Mouse (Mus musculus) layer of hippocampus, postnatal 14 days (tissue): ENCODE data around the gene Acox1. TPM values are rescaled to one million over a fixed set of nuclear protein-coding genes. Genes with fewer than 3 reads are reported as not detected.

Experiments used
- DNase-seq, 2 experiments: peaks; one replicate each; pipeline ENCODE4 v3.0.0; 2021 to 2022; ENCODE audit warnings: low spot score in 2 of 2, mixed read lengths in 1 of 2
- long read RNA-seq, 2 experiments: library from polyadenylated mRNA; stranded (forward); transcript quantifications; one replicate each; pipeline ENCODE4 v2.0.0; 2021
- total RNA-seq, 2 experiments: library from RNA; stranded (reverse); gene quantifications; 2 replicates each; pipeline ENCODE4 v1.2.3; 2021

The Acox1 gene
- total RNA-seq, result 100 to 1,000 TPM; 123 to 125 TPM
- long read RNA-seq, experiment 1, transcript Acox1-201 (14 exons, 3,987 nt), result major isoform, 66 of 88 reads
- long read RNA-seq, experiment 1, partial matches to known transcripts, result 10 of 88 reads
- long read RNA-seq, experiment 1, other reads (novel, unspliced or antisense), result 12 of 88 reads
- long read RNA-seq, experiment 2, transcript Acox1-201 (14 exons, 3,987 nt), result major isoform, 80 of 110 reads
- long read RNA-seq, experiment 2, partial matches to known transcripts, result 12 of 110 reads
- long read RNA-seq, experiment 2, other reads (novel, unspliced or antisense), result 18 of 110 reads

DNA sequence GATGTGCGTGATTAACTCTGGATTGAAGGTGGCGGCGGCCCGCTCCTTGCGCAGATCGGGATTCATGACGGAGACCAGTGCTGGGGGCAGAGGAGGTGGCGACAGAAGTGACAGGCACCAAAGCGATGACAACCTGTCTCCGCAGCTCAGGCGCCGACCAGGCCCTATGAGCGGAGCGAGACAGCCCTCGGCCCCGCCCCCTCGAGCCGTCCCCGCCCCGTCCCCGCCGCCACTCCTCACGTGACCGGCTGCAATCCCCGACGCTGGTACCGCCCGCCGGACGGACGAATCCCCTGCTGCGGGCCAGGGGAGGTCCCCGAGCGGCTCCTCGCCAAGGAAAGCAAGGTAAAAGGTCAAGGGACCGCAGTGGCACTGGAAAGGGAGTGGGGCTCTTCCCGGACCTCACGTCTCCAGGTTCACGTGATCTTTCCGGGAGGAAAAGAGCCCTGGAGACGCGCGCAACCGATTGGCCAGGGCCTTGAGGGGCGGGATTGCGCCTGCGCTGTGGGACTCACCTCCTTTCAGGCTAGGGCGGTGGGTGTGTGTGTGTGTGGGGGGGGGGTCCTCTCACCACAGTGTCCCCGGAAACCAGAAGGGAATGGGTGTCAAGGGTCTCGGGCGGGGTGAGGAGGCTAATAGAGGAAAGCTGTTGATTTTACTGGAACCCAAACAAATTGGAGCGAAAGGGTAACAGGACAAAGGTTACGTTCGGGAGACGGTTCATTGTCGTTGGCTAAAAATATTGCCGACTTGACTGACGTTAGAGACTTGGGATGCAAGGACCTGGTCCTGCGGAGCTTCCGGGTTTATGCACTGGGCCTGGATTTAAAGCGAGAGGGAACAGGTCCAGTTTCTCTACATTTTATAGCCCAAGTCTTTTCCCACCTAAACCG is at the start of gene Acox1, which contains the start of gene Ten1:
Acox1 (minus strand) TSS at position 407 of the 893 bp plus-strand sequence.
Ten1 (plus strand) TSS at position 217 of the 893 bp plus-strand sequence.
- peak; percentile 96 to 99 for DNase-seq

GRCm38 (mm10) chr11:116247502-116248222 is 48.8 kb upstream of the Acox1 start:
- no peak for DNase-seq

DNA sequence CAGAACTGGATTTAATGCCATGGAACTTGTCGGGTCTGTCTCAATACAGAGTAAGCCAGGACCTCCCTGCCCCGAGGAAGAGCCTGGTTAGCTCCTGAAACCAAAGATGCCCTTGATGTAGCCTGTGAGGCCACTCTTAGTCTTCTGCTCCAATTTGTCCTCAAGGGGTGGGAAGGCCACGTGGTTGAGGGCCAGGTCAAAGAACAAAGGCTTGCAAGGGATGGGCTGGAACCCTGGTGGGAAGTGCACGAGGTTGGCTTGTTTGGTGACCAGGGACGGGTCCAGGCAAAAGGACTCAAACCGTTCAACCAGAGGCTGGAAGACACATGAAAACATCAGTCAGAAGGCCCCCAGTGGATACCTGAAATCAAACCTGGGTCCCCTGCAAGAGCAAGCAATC is 46.8 kb upstream of the Acox1 start:
- DNase-seq, result no peak

DNA sequence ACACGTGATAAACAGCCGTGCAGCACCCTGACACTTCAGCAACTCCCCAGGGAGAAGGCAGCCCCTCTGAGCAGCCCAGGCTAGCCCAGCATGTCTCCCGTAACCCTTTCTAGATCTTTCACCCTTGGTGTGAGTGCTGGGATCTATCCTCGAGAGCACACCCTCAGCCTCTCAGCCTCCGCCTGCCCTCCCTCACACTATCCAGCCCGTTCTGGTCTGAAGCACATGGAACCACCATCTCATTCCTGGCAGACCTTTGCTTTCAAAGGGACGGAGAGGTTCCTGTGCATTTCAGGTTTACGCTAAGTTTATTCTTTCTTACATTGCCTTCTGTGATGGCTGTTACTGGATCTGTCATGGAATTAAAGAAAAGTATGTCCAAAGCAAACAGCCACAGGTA is 45.7 kb upstream of the Acox1 start:
- no peak for DNase-seq

DNA sequence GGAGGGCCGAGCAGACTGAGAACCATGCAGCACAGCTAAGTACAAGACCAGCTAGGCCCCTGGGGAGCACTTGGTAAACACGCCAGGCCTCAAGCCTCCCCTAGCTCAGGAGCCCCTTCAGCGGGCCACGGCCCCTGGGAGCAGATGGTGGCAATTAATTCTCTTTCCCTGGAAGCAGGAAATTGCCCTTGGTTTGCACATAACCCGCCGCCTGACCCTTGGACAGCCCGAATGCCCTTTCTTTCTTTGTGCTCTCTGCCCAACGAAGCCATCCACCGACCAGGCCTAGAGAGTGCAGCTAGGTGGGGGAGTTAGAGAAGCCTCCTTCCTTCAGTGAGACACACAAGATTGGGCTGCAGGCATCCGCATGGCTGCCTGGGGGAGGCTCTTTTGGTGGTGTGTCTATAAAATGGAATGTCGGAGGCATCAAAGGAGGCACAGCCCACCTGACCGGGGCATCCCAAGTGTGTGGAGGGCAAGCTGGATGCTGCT is 42.9 kb upstream of the Acox1 start:
- DNase-seq, result no peak

DNA sequence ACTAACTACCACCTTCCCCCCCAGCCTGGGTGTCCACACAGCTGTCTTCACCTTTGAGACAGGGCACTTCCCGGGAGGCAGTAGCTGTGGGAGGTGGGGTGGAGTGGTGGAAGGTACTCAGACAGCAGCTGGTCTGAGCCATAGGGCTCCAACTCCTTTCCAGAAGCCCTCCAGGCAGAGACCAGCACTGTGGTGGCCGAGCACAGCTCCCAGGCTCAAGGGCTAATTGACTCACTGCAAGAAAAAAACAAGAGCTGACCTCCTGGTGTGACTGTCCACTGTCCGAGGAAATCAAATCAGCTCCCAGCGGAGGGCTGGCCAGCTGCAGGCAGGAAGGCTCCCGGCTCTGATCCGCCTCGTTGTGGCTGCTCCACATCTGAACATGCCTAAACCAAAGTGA is 41.0 kb upstream of the Acox1 start:
- DNase-seq, result no peak

DNA sequence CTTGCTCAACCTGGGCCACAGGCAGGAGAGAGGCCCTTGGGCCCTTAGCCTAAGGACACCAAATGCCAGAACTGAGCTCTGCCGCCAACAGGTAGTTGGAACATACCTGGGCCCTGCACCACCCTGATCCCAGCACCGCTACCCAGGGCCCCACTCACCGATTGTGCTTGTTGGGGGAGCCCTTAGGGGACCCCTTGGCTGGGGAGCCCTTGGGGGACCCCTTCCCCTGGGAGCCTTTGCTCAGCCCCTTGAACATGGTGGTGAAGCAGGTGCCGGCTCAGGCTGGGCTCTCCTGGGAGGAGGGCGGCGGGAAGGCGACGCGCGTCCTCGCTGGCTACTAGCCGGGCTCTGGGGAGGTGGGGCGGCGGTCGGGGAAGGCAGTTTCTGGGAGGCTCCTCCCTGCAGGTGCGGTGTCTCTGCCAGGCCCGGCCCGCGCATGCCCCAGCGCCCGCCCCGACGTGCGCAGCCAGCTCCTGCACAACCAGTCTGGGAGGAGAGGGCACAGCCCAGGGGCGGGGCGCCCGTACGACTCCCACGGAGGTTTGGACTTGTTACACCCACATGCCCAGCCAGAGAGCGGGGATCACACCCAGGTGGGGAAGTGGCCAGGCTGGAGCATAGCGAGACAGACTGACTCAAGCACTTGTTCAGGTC is 39.0 kb upstream of the Acox1 start, which contains the start of gene Evpl:
Evpl (minus strand) TSS at position 336 of the 654 bp plus-strand sequence.
- DNase-seq, result no peak

- no peak for DNase-seq
Observed at GRCm38 (mm10) chr11:116234901-116235300, 36.1 kb upstream of the Acox1 start.

- no peak for DNase-seq
Observed at GRCm38 (mm10) chr11:116232427-116232826, 33.6 kb upstream of the Acox1 start.

GRCm38 (mm10) chr11:116228699-116229098 is 29.9 kb upstream of the Acox1 start:
- DNase-seq, result no peak

- DNase-seq, result peak; percentile 51 to 68
Observed at GRCm38 (mm10) chr11:116226414-116226813, 27.6 kb upstream of the Acox1 start.

DNA sequence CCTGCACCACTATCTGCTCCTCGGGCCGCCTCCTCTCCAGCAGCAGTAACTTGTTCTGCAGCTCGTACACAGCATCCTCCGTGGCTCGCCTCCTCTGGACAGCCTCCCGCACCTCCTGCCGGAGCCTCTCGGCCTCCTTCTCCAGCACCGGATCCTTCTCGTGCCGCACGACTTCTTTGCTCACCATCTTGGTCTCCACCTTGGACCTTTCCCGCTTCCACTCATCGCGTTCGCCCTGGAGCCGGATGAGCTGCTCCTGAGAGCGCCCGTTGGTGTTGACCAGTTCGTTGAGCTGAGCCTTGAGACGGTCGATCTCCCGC is 23.9 kb upstream of the Acox1 start:
- DNase-seq, result no peak

- DNase-seq, result no peak
Observed at GRCm38 (mm10) chr11:116221931-116222739, 23.3 kb upstream of the Acox1 start.

- DNase-seq, result peak; percentile 41 to 49
Observed at GRCm38 (mm10) chr11:116219885-116220284, 21.0 kb upstream of the Acox1 start.

DNA sequence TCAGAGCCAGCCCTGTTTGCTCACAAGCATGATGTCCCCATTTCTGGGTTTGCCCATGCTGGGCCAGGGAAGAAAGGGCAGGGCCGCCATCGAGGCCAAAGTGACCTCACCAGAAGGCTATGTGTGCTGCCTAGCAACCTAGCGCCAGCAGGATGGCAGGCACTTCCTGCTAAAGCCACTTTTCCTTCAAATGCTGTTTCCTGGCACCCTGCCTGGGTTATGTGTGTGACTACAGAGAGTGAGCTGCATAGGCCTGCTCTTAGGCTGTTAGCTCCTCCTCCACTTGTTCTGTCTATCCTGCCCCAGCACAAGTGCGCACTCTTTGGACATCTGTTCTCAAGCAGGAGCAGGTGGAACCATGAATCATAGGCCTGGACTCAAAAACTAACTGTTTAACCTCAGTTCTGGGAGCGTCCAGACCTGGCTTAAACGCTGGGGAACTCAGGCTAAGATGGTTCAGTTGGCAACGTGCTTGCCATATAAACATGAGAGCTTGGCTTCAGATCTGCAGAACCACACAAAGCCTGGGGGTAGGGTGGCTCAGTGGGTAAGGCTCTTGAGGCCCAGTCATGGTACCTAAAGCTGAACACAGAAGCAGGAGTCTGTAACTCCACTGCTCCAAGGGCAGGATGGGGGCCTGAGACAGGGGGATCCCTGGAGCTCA is 20.0 kb upstream of the Acox1 start:
- peak; percentile 76 to 80 for DNase-seq

- DNase-seq, result no peak
Observed at GRCm38 (mm10) chr11:116218263-116218662, 19.4 kb upstream of the Acox1 start.

DNA sequence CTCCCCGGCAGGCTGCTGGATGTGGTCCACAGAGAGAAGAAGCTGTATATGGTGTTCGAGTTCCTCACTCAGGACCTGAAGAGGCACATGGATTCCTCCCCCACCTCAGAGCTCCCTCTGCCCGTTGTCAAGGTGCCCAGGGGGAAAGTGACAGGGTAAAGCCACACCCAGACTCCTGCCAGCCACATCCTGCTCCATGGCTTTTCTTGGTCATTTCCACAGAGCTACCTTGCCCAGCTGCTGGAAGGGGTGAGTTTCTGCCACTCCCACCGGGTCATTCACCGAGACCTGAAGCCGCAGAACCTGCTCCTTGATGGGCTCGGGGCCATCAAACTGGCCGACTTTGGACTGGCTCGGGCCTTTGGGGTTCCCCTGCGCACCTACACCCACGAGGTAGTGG is 17.7 kb upstream of the Acox1 start:
- no peak for DNase-seq

DNA sequence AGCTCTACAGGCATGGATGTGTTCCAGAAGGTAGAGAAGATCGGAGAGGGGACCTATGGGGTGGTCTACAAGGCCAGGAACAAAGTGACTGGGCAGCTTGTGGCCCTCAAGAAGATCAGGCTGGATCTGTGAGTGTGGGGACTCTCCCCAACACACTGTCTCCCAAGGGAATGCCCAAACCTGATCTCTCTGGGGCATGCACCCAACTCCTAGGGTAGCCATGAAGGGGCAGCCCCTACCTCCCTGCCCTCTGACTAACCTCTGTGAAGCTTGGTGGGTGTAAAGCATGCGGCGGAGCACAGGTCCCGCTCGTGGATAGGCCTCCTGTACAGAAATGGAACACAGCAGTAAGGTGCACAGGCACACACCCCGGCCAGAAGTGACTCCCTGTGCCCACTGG is 17.1 kb upstream of the Acox1 start:
- DNase-seq, result no peak

DNA sequence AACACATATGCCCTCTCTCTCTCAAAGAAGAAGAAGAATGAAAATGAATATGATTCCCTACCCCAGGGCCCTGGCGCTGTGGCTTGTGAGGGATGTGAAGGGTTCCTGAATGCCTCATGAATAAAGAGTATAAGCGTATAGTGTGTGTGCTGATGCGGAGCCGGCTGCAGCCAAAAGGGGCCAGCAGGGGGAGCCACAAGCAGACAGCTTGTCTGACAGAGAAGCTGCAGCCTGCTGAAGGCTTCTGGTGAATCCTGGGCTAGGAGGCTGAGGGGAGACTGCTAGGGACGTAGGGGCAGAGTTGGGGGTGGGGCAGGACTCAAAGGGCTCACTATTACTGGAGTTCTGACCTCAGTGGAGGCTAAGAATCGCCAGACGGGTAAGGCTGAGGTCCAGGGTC is 16.3 kb upstream of the Acox1 start:
- no peak for DNase-seq
